Mouse (Mus musculus) bone marrow macrophage, adult 2 months (primary cell): ENCODE measurements at regions not wholly inside any gene's neighbourhood (a gene's known extent, or its start where the extent isn't known, plus 50 kb on each side); places are given as distances from the start of the nearest gene placed in this dataset.

Experiments
- CTCF ChIP-seq: IDR thresholded peaks from 2 replicates; pipeline ENCODE4 v1.5.1; 2012; ENCODE audit warnings: low read depth, mild to moderate bottlenecking, low read length, moderate library complexity
- POLR2A ChIP-seq: IDR thresholded peaks from 2 replicates; pipeline ENCODE4 v1.6.1; 2012; ENCODE audit warnings: mild to moderate bottlenecking, low read depth, low read length, borderline replicate concordance

DNA sequence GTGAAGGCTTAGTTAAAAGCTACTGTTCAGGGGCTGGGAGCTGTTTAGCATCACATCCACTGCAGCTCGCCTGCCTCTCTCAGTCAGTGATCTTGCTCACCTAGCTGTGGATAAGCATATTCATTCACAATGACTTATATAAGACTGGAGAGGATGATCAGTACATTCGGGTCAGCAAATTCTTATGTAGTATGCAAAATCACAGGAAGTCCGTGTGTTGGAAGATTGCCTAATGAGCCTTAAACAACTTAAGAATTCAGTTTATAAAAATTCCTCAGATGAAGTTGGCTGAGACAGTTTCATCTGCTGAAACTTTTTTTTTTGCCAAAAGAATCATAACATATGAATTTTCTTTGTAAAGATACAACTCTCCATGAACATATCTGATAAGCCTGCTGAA is 129.9 kb downstream of the Plod2 start:
- TF ChIP-seq POLR2A (no peak), CTCF (no peak)
